Mouse (Mus musculus): ENCODE data around the gene Tspan11. TPM values are rescaled to one million over a fixed set of nuclear protein-coding genes. Genes with fewer than 3 reads are reported as not detected.

The Tspan11 gene
- polyA plus RNA-seq, 1 experiment from 2014 or later = 8.6 TPM

- H3K9ac ChIP-seq = peak overlapping the region; percentile 79
- peaks cover 50% of the 10 kb centered on the region for H3K4me1 ChIP-seq (replicated peaks)
Observed at GRCm38 (mm10) chr6:127886916-127887315, 473 bp upstream of the Tspan11 start.

DNA sequence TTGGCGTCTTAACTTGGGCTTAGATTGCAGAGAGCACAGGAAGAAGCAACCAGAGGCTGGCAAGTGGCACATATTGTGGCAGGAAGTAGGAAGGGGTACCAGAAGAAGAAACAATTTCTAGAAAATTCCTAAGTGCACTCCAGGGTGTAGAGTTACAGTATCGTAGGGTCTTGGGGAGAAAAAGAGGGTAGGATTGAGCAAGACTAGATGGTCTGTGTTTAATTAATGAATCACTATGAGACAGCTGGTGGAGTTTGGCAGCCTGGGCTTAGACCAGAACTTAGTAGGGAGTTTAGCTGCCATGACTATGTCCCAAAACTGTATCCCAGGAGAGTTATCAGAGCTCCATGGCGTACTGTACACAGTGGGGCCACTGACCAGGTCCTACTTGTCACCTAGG lies 1.2 kb downstream of the Tspan11 start:
- Histone ChIP-seq H3K27ac (peak overlapping the region; percentile 89), H3K27me3 (peaks cover 6% of the 10 kb centered on the region; the same call in 1 of the 2 replicates), H3K4me3 (peak overlapping the region; percentile 50), H3K9ac (peak overlapping the region; percentile 79; the same call in 1 of the 2 replicates), H3K36me3 (no peaks in the 10 kb centered on the region), H3K4me1 (replicated peaks) (peaks cover 58% of the 10 kb centered on the region), H3K9me3 (no peaks in the 10 kb centered on the region), H3K4me2 (peak overlapping the region; percentile 84)
- WGBS = 72% methylated on average over 3 of the region's 3 CpGs
- ATAC-seq (ENCODE audit: low FRiP score) = no peak

More at GRCm38 (mm10) chr6:127886916-127887315, 473 bp upstream of the Tspan11 start:
- Histone ChIP-seq H3K27me3 (peaks cover 6% of the 10 kb centered on the region; the same call in 1 of the 2 replicates), H3K4me3 (peak overlapping the region; percentile 50), H3K9me3 (no peaks in the 10 kb centered on the region), H3K36me3 (no peaks in the 10 kb centered on the region), H3K27ac (peak overlapping the region; percentile 89), H3K4me2 (peak overlapping the region; percentile 84)
- ATAC-seq (ENCODE audit: low FRiP score) = 0 out of 2 replicates have a peak, but pooled peaks have one; percentile 21
- 6% methylated on average over 7 of the region's 7 CpGs for WGBS

- H3K27ac ChIP-seq = no peak overlapping the region
- peaks cover 5% of the 10 kb centered on the region for H3K36me3 ChIP-seq
- H3K4me3 ChIP-seq = no peak overlapping the region
- 42% methylated on average over 6 of the region's 6 CpGs for WGBS
- H3K27me3 ChIP-seq = peaks cover 4% of the 10 kb centered on the region; the same call in 1 of the 2 replicates
- no peak for ATAC-seq (ENCODE audit: low FRiP score)
- no peaks in the 10 kb centered on the region for H3K9me3 ChIP-seq
- no peak overlapping the region for H3K9ac ChIP-seq
- peaks cover 60% of the 10 kb centered on the region for H3K4me1 ChIP-seq (replicated peaks)
- no peak overlapping the region for H3K4me2 ChIP-seq
Observed at GRCm38 (mm10) chr6:127893611-127894010, 6.2 kb downstream of the Tspan11 start.

GRCm38 (mm10) chr6:127894999-127895398 lies 7.6 kb downstream of the Tspan11 start:
- Histone ChIP-seq H3K36me3 (peaks cover 5% of the 10 kb centered on the region), H3K4me1 (replicated peaks) (peaks cover 60% of the 10 kb centered on the region), H3K4me3 (no peak overlapping the region), H3K27me3 (0 out of 2 replicates have a peak, but pooled peaks cover 4% of the 10 kb centered on the region), H3K9ac (no peak overlapping the region), H3K9me3 (no peaks in the 10 kb centered on the region), H3K4me2 (no peak overlapping the region), H3K27ac (no peak overlapping the region)
- WGBS = 44% methylated on average over 6 of the region's 6 CpGs
- no peak for ATAC-seq (ENCODE audit: low FRiP score)

GRCm38 (mm10) chr6:127896425-127896824 lies 9.0 kb downstream of the Tspan11 start:
- Histone ChIP-seq H3K27me3 (no peaks in the 10 kb centered on the region), H3K27ac (no peak overlapping the region), H3K4me2 (no peak overlapping the region), H3K36me3 (peaks cover 5% of the 10 kb centered on the region), H3K9ac (no peak overlapping the region), H3K9me3 (no peaks in the 10 kb centered on the region), H3K4me3 (no peak overlapping the region), H3K4me1 (replicated peaks) (peaks cover 56% of the 10 kb centered on the region)
- 89% methylated on average over 3 of the region's 3 CpGs for WGBS
- no peak for ATAC-seq (ENCODE audit: low FRiP score)

GRCm38 (mm10) chr6:127897342-127897741 lies 10.0 kb downstream of the Tspan11 start:
- Histone ChIP-seq H3K4me1 (replicated peaks) (peaks cover 53% of the 10 kb centered on the region), H3K9ac (no peak overlapping the region), H3K27ac (no peak overlapping the region; the same call in 1 of the 2 replicates), H3K9me3 (no peaks in the 10 kb centered on the region), H3K4me2 (no peak overlapping the region), H3K27me3 (no peaks in the 10 kb centered on the region), H3K4me3 (no peak overlapping the region), H3K36me3 (peaks cover 5% of the 10 kb centered on the region)
- 91% methylated on average over 3 of the region's 3 CpGs for WGBS
- ATAC-seq (ENCODE audit: low FRiP score) = no peak

- H3K4me1 ChIP-seq (replicated peaks) = peaks cover 36% of the 10 kb centered on the region
- H3K36me3 ChIP-seq = peaks cover 5% of the 10 kb centered on the region
- no peak overlapping the region; the same call in 1 of the 2 replicates for H3K27ac ChIP-seq
- H3K27me3 ChIP-seq = no peaks in the 10 kb centered on the region
- no peak overlapping the region for H3K9ac ChIP-seq
- no peak overlapping the region for H3K4me3 ChIP-seq
- H3K9me3 ChIP-seq = no peaks in the 10 kb centered on the region
- H3K4me2 ChIP-seq = no peak overlapping the region
- 92% methylated on average over 6 of the region's 6 CpGs for WGBS
- ATAC-seq (ENCODE audit: low FRiP score) = no peak
Observed at GRCm38 (mm10) chr6:127900062-127900461, 12.7 kb downstream of the Tspan11 start.

- peak overlapping the region; percentile 31; the same call in 1 of the 2 replicates for H3K27ac ChIP-seq
- H3K4me3 ChIP-seq = no peak overlapping the region
Observed at GRCm38 (mm10) chr6:127901261-127901660, 13.9 kb downstream of the Tspan11 start.

DNA sequence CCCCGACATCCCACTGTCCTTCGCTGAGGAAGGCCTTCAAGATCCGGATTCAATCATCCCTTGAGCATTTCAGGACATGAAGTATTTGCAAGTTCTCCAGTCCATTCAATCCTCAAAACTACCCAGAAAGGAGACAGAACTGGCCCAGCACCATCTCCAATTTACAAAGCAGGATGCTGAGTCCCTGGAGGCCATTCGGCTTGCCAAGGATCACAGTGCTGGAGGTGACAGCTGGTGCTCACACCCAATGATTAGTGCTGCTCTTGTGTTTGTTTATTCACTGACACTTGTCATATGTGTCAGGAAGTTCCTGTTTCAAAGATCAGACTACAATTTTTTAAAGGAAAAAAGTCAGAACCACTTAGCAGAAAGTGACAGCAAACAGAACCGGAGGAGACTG lies 14.3 kb downstream of the Tspan11 start:
- H3K9me3 ChIP-seq = no peaks in the 10 kb centered on the region
- no peak for ATAC-seq (ENCODE audit: low FRiP score)
- H3K27me3 ChIP-seq = no peaks in the 10 kb centered on the region
- H3K4me1 ChIP-seq (replicated peaks) = peaks cover 29% of the 10 kb centered on the region
- WGBS = 80% methylated on average over 5 of the region's 5 CpGs
- peak overlapping the region; percentile 31; the same call in 1 of the 2 replicates for H3K27ac ChIP-seq
- no peak overlapping the region for H3K9ac ChIP-seq
- H3K4me3 ChIP-seq = no peak overlapping the region
- peaks cover 8% of the 10 kb centered on the region for H3K36me3 ChIP-seq
- H3K4me2 ChIP-seq = no peak overlapping the region

More at GRCm38 (mm10) chr6:127901261-127901660, 13.9 kb downstream of the Tspan11 start:
- H3K9ac ChIP-seq = no peak overlapping the region
- H3K36me3 ChIP-seq = peaks cover 5% of the 10 kb centered on the region
- no peaks in the 10 kb centered on the region for H3K27me3 ChIP-seq
- no peak for ATAC-seq (ENCODE audit: low FRiP score)
- H3K4me2 ChIP-seq = no peak overlapping the region
- H3K9me3 ChIP-seq = no peaks in the 10 kb centered on the region
- peaks cover 33% of the 10 kb centered on the region for H3K4me1 ChIP-seq (replicated peaks)
- 58% methylated on average over 3 of the region's 3 CpGs for WGBS

DNA sequence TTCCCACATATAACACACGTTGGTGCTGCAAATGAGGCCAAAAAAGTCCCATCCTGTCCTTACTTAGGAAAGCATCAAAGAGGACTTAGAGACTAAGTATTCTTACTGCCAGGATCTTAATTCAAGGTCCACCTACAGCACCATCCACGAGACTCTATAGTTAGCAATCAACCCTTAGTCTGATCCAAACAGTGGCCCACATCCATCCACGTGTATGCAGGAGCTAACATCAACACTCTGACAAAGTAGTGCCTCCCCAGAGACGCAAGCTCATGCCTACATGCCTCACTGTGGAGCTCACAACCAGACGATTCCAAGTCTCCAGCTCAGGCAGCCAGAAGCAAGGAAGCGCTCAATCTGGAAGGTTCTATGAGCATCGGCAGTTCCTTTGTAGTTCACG lies 15.2 kb downstream of the Tspan11 start:
- ATAC-seq (ENCODE audit: low FRiP score) = no peak
- H3K4me3 ChIP-seq = no peak overlapping the region
- no peak overlapping the region for H3K9ac ChIP-seq
- 85% methylated on average over 8 of the region's 8 CpGs for WGBS
- H3K27ac ChIP-seq = no peak overlapping the region
- H3K27me3 ChIP-seq = no peaks in the 10 kb centered on the region
- peaks cover 22% of the 10 kb centered on the region for H3K4me1 ChIP-seq (replicated peaks)
- H3K4me2 ChIP-seq = no peak overlapping the region
- peaks cover 10% of the 10 kb centered on the region for H3K36me3 ChIP-seq
- no peaks in the 10 kb centered on the region for H3K9me3 ChIP-seq

DNA sequence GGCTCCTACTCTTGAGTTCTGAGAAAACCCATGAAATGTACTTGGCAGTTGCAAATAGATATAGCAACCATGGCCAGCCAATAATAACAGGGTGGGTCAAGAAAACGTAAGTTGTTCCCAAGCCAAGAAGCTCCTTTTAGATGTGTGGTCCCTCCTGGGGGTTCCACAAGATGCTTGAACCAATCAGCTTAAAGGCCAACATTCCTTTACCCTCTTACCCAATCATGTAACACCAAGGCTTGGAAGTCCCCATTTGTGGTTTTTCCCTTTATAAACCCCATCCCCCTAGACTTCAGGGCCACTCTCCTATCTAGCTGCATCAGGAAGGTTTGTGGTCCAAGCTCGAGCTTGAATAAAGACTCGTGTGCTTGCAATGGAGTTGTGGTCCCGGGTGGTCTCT lies 23.2 kb downstream of the Tspan11 start:
- Histone ChIP-seq H3K27me3 (no peaks in the 10 kb centered on the region), H3K4me3 (no peak overlapping the region), H3K36me3 (peaks cover 13% of the 10 kb centered on the region), H3K4me2 (no peak overlapping the region), H3K27ac (no peak overlapping the region), H3K9ac (no peak overlapping the region), H3K9me3 (no peaks in the 10 kb centered on the region), H3K4me1 (replicated peaks) (no peaks in the 10 kb centered on the region)
- ATAC-seq (ENCODE audit: low FRiP score) = no peak
- WGBS = 91% methylated on average over 4 of the region's 4 CpGs

- Histone ChIP-seq H3K4me1 (replicated peaks) (peaks cover 1% of the 10 kb centered on the region), H3K4me2 (no peak overlapping the region), H3K9me3 (no peaks in the 10 kb centered on the region), H3K9ac (no peak overlapping the region), H3K4me3 (no peak overlapping the region), H3K27ac (no peak overlapping the region), H3K27me3 (no peaks in the 10 kb centered on the region), H3K36me3 (peaks cover 21% of the 10 kb centered on the region)
- ATAC-seq (ENCODE audit: low FRiP score) = no peak
- 63% methylated on average over 4 of the region's 4 CpGs for WGBS
Observed at GRCm38 (mm10) chr6:127911687-127912086, 24.3 kb downstream of the Tspan11 start.

DNA sequence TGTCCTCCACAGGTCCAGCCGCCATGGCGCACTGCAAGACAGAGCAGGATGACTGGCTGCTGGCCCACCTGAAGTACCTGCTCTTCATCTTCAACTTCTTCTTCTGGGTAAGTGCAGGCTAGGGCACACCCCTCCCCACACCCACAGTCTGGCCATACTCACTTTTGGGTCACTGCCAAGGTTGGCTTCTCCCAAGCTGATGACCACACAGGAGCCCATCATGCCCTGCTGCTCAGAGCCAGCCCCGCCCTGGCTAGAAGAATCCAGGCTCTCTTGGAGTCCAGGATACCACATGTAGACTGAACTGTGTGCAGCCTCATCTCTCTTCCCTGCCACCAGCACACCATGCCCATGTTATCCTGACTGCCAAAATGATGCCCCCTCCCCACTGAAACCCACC lies 25.5 kb downstream of the Tspan11 start:
- H3K4me2 ChIP-seq = no peak overlapping the region
- no peaks in the 10 kb centered on the region for H3K9me3 ChIP-seq
- H3K4me1 ChIP-seq (replicated peaks) = peaks cover 12% of the 10 kb centered on the region
- H3K9ac ChIP-seq = no peak overlapping the region
- no peak overlapping the region for H3K27ac ChIP-seq
- H3K27me3 ChIP-seq = no peaks in the 10 kb centered on the region
- peaks cover 18% of the 10 kb centered on the region for H3K36me3 ChIP-seq
- peak; percentile 31; the same call in 1 of the 2 replicates for ATAC-seq (ENCODE audit: low FRiP score)
- H3K4me3 ChIP-seq = no peak overlapping the region
- WGBS = 98% methylated on average over 3 of the region's 3 CpGs
